Mouse (Mus musculus) spleen, adult 2 months (tissue): ENCODE measurements at regions not wholly inside any gene's neighbourhood (a gene's known extent, or its start where the extent isn't known, plus 50 kb on each side); places are given as distances from the start of the nearest gene placed in this dataset.

Experiments used
- CTCF ChIP-seq: fragments of 200-500 bp; IDR thresholded peaks from 2 replicates; pipeline ENCODE4 v1.5.1; 2011; ENCODE audit warnings: mild to moderate bottlenecking, inconsistent platforms; ENCODE audit not compliant: insufficient read depth, insufficient read length, insufficient replicate concordance; ENCODE audit errors: extremely low read depth
- POLR2A ChIP-seq: fragments of 200-500 bp; IDR thresholded peaks from 2 replicates; pipeline ENCODE4 v1.6.1; 2011; ENCODE audit warnings: low read depth, low read length, inconsistent platforms

DNA sequence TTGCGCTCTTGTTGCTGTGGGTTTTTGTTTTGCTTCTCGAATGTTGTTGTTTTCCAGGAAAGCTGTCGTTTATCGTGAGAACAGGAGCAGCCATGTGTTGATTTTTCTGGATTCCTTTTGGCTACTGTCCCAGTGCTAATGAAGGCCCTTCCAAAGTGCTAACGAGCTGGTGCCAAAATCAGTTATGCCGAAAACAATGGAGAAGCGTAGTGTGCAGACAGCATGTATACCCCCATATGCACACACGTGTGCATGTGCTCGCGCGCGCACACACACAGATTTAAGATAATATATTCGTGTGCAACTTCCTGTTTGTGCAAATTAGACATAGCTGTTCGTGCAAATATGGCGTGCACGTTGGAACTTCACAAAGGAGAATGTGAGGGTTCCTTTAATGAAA, 788.0 kb upstream of the Car8 start:
- TF ChIP-seq CTCF (no peak), POLR2A (no peak)
